Mouse (Mus musculus): ENCODE measurements around the gene Zc3h13. TPM values are rescaled to one million over a fixed set of nuclear protein-coding genes. Genes with fewer than 3 reads are reported as not detected.

Zc3h13 gene
- polyA plus RNA-seq, 1 experiment: 5.4 TPM

- Histone ChIP-seq H3K4me1 (ENCODE audit: control insufficient read depth, insufficient read depth, low read length) (no peaks in the 10 kb centered on the region), H3K4me3 (ENCODE audit: control insufficient read depth, low read depth, low read length) (no peak overlapping the region), H3K27ac (ENCODE audit: control insufficient read depth, insufficient read depth, low read depth, low read length) (no peak overlapping the region), H3K27me3 (ENCODE audit: control insufficient read depth, insufficient read depth, low read length) (no peaks in the 10 kb centered on the region), H3K36me3 (ENCODE audit: control insufficient read depth, insufficient read depth, low read length) (no peaks in the 10 kb centered on the region)
- TF ChIP-seq CTCF (IDR thresholded peaks at IDR 0.05; ENCODE audit: control insufficient read depth, insufficient read depth, insufficient replicate concordance, low read depth, low read length) (no peak), POLR2A (IDR thresholded peaks at IDR 0.05; ENCODE audit: control insufficient read depth, low read depth, low read length) (no peak)
Measured at GRCm38 (mm10) chr14:75363316-75363715, 79.1 kb downstream of the Zc3h13 start.

GRCm38 (mm10) chr14:75365301-75366035 is 81.3 kb downstream of the Zc3h13 start:
- H3K27me3 ChIP-seq (ENCODE audit: control insufficient read depth, insufficient read depth, low read length): no peaks in the 10 kb centered on the region
- no peaks in the 10 kb centered on the region for H3K36me3 ChIP-seq (ENCODE audit: control insufficient read depth, insufficient read depth, low read length)
- no peak overlapping the region for H3K27ac ChIP-seq (ENCODE audit: control insufficient read depth, insufficient read depth, low read depth, low read length)
- no peak overlapping the region for H3K4me3 ChIP-seq (ENCODE audit: control insufficient read depth, low read depth, low read length)
- TF ChIP-seq CTCF (IDR thresholded peaks at IDR 0.05; ENCODE audit: control insufficient read depth, insufficient read depth, insufficient replicate concordance, low read depth, low read length) (no peak), POLR2A (IDR thresholded peaks at IDR 0.05; ENCODE audit: control insufficient read depth, low read depth, low read length) (no peak)
- no peaks in the 10 kb centered on the region for H3K4me1 ChIP-seq (ENCODE audit: control insufficient read depth, insufficient read depth, low read length)

GRCm38 (mm10) chr14:75366741-75367140 is 82.6 kb downstream of the Zc3h13 start:
- H3K27me3 ChIP-seq (ENCODE audit: control insufficient read depth, insufficient read depth, low read length): no peaks in the 10 kb centered on the region
- H3K4me1 ChIP-seq (ENCODE audit: control insufficient read depth, insufficient read depth, low read length): no peaks in the 10 kb centered on the region
- TF ChIP-seq CTCF (IDR thresholded peaks at IDR 0.05; ENCODE audit: control insufficient read depth, insufficient read depth, insufficient replicate concordance, low read depth, low read length): no peak
- TF ChIP-seq POLR2A (IDR thresholded peaks at IDR 0.05; ENCODE audit: control insufficient read depth, low read depth, low read length): no peak

GRCm38 (mm10) chr14:75367503-75367902 is 83.3 kb downstream of the Zc3h13 start:
- H3K4me1 ChIP-seq (ENCODE audit: control insufficient read depth, insufficient read depth, low read length): no peaks in the 10 kb centered on the region
- no peaks in the 10 kb centered on the region for H3K36me3 ChIP-seq (ENCODE audit: control insufficient read depth, insufficient read depth, low read length)
- H3K27me3 ChIP-seq (ENCODE audit: control insufficient read depth, insufficient read depth, low read length): no peaks in the 10 kb centered on the region
- H3K4me3 ChIP-seq (ENCODE audit: control insufficient read depth, low read depth, low read length): no peak overlapping the region
- TF ChIP-seq CTCF (IDR thresholded peaks at IDR 0.05; ENCODE audit: control insufficient read depth, insufficient read depth, insufficient replicate concordance, low read depth, low read length) (no peak), POLR2A (IDR thresholded peaks at IDR 0.05; ENCODE audit: control insufficient read depth, low read depth, low read length) (no peak)
- H3K27ac ChIP-seq (ENCODE audit: control insufficient read depth, insufficient read depth, low read depth, low read length): no peak overlapping the region

More at GRCm38 (mm10) chr14:75366741-75367140, 82.6 kb downstream of the Zc3h13 start:
- H3K4me3 ChIP-seq (ENCODE audit: control insufficient read depth, low read depth, low read length): no peak overlapping the region
- H3K27ac ChIP-seq (ENCODE audit: control insufficient read depth, insufficient read depth, low read depth, low read length): no peak overlapping the region
- no peaks in the 10 kb centered on the region for H3K36me3 ChIP-seq (ENCODE audit: control insufficient read depth, insufficient read depth, low read length)

- Histone ChIP-seq H3K36me3 (ENCODE audit: control insufficient read depth, insufficient read depth, low read length) (no peaks in the 10 kb centered on the region), H3K27me3 (ENCODE audit: control insufficient read depth, insufficient read depth, low read length) (no peaks in the 10 kb centered on the region), H3K27ac (ENCODE audit: control insufficient read depth, insufficient read depth, low read depth, low read length) (no peak overlapping the region), H3K4me1 (ENCODE audit: control insufficient read depth, insufficient read depth, low read length) (no peaks in the 10 kb centered on the region), H3K4me3 (ENCODE audit: control insufficient read depth, low read depth, low read length) (no peak overlapping the region)
- no peak for TF ChIP-seq POLR2A (IDR thresholded peaks at IDR 0.05; ENCODE audit: control insufficient read depth, low read depth, low read length)
- no peak for TF ChIP-seq CTCF (IDR thresholded peaks at IDR 0.05; ENCODE audit: control insufficient read depth, insufficient read depth, insufficient replicate concordance, low read depth, low read length)
Measured at GRCm38 (mm10) chr14:75369880-75370279, 85.7 kb downstream of the Zc3h13 start.

GRCm38 (mm10) chr14:75375006-75375598 is 90.9 kb downstream of the Zc3h13 start:
- no peaks in the 10 kb centered on the region for H3K4me1 ChIP-seq (ENCODE audit: control insufficient read depth, insufficient read depth, low read length)
- no peak overlapping the region for H3K27ac ChIP-seq (ENCODE audit: control insufficient read depth, insufficient read depth, low read depth, low read length)

GRCm38 (mm10) chr14:75376256-75376655 is 92.1 kb downstream of the Zc3h13 start:
- no peak overlapping the region for H3K4me3 ChIP-seq (ENCODE audit: control insufficient read depth, low read depth, low read length)
- TF ChIP-seq POLR2A (IDR thresholded peaks at IDR 0.05; ENCODE audit: control insufficient read depth, low read depth, low read length) (no peak), CTCF (IDR thresholded peaks at IDR 0.05; ENCODE audit: control insufficient read depth, insufficient read depth, insufficient replicate concordance, low read depth, low read length) (no peak)
- no peak overlapping the region for H3K27ac ChIP-seq (ENCODE audit: control insufficient read depth, insufficient read depth, low read depth, low read length)
- H3K36me3 ChIP-seq (ENCODE audit: control insufficient read depth, insufficient read depth, low read length): no peaks in the 10 kb centered on the region
- H3K27me3 ChIP-seq (ENCODE audit: control insufficient read depth, insufficient read depth, low read length): no peaks in the 10 kb centered on the region
- no peaks in the 10 kb centered on the region for H3K4me1 ChIP-seq (ENCODE audit: control insufficient read depth, insufficient read depth, low read length)

More at GRCm38 (mm10) chr14:75375006-75375598, 90.9 kb downstream of the Zc3h13 start:
- H3K27me3 ChIP-seq (ENCODE audit: control insufficient read depth, insufficient read depth, low read length): no peaks in the 10 kb centered on the region
- no peaks in the 10 kb centered on the region for H3K36me3 ChIP-seq (ENCODE audit: control insufficient read depth, insufficient read depth, low read length)
- H3K4me3 ChIP-seq (ENCODE audit: control insufficient read depth, low read depth, low read length): no peak overlapping the region
- no peak for TF ChIP-seq CTCF (IDR thresholded peaks at IDR 0.05; ENCODE audit: control insufficient read depth, insufficient read depth, insufficient replicate concordance, low read depth, low read length)
- no peak for TF ChIP-seq POLR2A (IDR thresholded peaks at IDR 0.05; ENCODE audit: control insufficient read depth, low read depth, low read length)

Data from testis, adult 2 months (tissue).